Mouse (Mus musculus): Measurements from ENCODE around the gene Tmem150c.

Gene Tmem150c

DNA sequence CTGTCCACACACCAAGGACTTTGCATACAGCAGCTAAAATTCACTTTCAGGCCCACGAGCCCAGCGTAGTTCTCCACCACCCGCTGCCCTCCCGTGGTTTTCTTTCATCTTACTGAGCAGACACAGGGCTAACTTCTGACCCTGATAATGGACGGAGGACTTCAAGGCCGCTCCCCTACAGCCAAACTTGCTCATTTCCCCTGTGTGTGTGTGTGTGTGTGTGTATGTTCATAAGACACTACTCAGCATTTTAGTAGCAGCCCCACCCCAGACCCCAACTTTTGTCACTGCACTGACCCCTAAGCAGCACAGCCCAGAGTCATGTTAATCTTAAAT, at the start of gene Tmem150c:
TSS of gene Tmem150c (minus strand) at position 171 of the 336 bp plus-strand sequence.
- no peak for DNase-seq (ENCODE audit: low spot score in 2 of 2)

DNA sequence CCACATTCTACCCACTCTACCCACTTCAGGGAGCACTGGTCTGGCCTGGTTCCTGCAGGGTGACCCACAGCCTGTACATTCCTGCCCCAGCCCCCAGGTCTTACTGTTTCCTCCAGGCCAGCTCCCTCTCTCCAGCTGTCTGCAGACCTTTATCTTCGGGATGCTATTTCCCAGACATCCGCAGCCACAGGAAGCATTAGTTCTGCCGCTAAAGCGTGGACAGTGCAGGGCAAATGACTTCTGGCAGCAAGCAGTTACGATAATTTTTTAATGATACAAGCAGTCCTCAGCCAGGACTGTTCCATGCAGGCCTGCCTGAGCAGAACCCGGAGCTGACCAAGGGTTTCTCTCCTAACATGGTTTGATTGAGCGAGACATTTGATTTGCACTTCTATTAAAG, 49.5 kb upstream of the Tmem150c start:
- no peak for DNase-seq (ENCODE audit: low spot score in 2 of 2)

DNA sequence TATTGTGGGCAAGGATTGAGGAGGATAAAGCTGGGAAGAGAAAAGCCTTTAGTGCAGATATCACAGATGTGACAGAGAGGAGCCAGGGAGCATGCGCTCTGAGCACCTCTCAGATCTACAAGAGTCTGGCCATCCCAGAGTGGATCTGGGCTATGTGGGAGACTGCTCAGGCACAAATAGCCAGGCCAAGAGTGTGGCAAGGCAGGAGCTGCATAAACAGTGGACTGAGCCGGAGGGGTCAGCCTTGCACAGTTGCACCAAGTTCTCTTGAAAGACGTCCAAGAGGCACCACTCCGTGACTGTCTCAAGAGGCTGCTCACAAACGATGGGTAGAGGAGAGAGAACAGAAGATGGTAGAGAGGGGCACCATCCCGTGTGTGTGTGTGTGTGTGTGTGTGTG, 47.1 kb upstream of the Tmem150c start:
- no peak for DNase-seq (ENCODE audit: low spot score in 2 of 2)

DNA sequence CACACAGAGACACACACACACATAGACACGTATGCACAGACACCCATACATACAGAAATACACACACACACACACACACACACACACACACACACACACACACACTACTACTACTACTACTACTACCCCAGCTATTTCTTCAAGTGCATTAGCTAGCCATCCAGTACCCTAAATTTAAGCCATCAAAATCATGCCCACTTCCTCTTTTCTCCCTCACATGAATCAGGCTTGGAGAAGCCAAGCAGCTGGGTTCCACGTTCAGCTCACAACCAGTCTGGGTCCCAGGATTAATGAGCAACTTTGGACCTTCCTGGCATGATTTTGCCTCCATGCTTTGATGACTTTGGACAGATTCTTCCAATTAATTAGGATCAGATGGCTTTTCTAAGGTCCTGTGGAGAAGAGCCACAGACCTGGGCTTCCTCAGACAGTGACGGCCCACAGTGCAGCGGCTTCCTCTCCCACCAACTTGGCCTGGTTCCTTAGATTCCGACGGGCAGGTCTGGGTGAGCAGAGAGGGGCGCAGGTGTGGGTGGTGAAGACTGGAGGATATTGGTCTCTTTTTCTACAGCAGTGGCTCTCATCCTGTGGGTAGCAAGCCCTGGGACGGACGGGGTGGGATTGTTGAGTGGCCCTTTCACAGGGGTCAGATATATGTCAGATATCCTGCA, 46.0 kb upstream of the Tmem150c start:
- no peak for DNase-seq (ENCODE audit: low spot score in 2 of 2)

DNA sequence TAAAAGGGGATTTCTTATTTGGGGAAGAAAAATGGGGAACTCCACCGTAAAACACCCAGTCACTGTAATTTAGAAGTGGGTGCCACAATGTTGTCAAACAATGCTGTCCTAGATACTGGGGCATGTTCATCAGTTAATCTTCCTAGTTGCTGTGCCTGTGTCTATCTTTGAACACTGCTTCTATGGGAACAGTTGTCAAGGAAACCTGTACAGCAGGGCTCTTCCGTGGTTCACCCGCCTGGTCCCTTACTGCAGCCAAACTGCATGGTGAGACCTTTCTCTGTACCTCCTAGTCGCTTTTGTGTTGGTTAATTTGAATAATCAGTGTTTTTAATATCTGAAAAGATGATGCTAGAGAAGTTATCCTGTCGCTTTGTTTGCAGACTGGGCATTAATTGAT, 41.2 kb upstream of the Tmem150c start:
- DNase-seq (ENCODE audit: low spot score in 2 of 2), result no peak

DNA sequence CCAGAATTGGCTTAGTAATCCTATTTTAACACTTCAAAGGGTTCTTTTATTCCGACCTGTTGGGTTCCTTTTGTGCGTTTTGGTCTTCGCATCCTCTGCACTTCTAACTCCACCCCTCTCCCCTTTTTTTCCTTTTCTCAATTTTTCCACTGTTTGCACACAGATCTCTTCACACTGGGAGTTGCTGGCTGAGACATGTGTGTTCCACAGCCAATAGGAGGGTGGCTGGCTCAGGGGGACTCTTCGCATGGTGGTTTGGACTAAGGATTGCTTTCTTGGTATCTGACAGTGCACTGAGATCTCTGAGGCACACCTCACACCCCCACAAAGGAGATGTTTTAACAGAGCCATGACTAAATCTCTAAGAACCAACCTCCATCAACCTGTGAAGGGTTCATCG, 40.7 kb upstream of the Tmem150c start:
- no peak for DNase-seq (ENCODE audit: low spot score in 2 of 2)

- no peak for DNase-seq (ENCODE audit: low spot score in 2 of 2)
Measured at GRCm38 (mm10) chr5:100199092-100199853, 39.7 kb upstream of the Tmem150c start.

- no peak for DNase-seq (ENCODE audit: low spot score in 2 of 2)
Measured at GRCm38 (mm10) chr5:100197476-100197875, 37.9 kb upstream of the Tmem150c start.

DNA sequence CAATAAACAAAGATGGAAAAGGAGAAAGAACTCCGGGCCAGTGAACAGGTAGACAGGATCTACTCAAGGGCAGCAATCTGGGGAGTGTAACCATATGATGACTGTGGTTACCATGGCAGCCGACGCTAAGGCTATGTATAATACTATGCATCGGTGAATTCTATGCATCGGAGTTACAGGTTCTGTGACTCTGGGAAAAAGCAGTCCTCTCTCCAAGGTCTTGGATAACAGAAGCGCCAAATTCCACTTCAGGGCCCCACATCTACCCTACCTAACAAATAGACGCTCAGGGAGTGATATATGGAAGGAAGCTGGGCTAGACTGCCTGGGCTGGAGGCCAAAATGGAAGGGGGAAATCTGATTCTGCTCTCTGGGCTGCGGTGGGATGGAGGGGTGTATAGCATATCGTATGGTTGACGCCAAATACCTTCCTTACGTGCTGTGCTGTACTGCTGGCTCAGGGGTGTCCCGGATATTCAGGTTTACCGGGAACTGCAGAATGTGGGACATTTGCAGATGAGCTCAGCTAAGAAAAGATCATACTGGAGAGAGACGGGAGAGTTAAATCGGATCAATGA, 37.3 kb upstream of the Tmem150c start:
- DNase-seq (ENCODE audit: low spot score in 2 of 2), result no peak

DNA sequence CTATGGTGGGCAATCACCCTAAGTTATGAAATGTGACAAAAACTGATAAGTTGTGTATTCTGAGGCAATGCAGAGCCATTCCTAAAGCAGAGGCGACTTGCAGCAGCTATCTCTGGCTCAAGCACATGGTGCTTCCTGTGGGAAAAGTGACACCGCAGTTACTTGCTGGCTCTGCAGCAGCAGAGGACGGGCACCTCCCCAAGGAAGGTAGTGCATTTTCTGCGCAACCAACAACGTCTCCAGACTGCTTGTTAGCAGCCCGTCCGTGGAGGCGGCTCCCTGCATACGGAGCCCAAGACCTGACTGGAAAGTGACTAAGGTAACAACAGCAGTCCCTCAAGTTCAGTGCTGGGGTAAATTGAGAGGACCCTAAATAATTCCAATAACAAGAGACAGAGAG, 36.8 kb upstream of the Tmem150c start:
- no peak for DNase-seq (ENCODE audit: low spot score in 2 of 2)

- no peak for DNase-seq (ENCODE audit: low spot score in 2 of 2)
Measured at GRCm38 (mm10) chr5:100191438-100192190, 32.0 kb upstream of the Tmem150c start.

GRCm38 (mm10) chr5:100187035-100187901, 27.7 kb upstream of the Tmem150c start:
- DNase-seq (ENCODE audit: low spot score in 2 of 2), result no peak

DNA sequence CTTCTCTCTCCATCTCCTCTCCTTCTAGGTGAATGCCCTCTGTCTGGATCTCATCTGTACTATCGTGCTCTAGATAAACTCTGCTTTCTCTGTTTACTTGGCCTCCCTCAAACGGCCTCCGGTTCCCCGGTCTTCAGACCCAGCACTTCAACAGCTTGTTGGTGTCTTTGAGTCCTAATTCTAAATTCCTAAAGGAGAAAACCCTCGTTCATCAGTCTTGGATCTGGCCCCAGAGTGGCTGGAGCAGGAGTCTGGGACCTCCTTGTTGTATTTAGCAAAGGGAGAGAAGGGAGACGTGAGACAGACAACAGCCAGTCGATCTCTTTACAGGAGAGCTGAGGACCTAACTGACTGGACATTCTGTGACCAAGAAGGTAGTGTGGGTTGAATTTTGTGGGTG, 27.0 kb upstream of the Tmem150c start:
- DNase-seq (ENCODE audit: low spot score in 2 of 2), result no peak

GRCm38 (mm10) chr5:100185895-100186294, 26.3 kb upstream of the Tmem150c start:
- DNase-seq (ENCODE audit: low spot score in 2 of 2), result no peak

- no peak for DNase-seq (ENCODE audit: low spot score in 2 of 2)
Measured at GRCm38 (mm10) chr5:100181011-100181410, 21.4 kb upstream of the Tmem150c start.

DNA sequence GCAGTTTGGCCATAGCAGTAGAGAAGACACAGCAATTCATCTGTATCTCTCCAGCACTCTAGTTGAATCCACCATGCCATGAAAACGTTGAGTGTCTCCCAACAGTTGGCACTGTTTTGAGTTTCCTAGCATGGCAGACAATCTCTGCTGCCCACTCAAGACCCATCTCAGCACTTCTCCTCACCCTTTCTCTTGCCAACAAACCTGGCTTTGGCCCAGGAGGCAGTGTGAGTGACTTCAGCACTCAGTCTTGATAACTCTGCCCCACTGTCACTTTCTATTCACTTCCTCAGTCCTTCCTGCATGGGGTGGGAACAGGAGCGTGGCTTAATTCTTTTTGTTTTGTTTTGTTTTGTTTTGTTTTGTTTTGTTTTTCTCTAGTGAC, 19.2 kb upstream of the Tmem150c start:
- DNase-seq (ENCODE audit: low spot score in 2 of 2), result no peak

DNA sequence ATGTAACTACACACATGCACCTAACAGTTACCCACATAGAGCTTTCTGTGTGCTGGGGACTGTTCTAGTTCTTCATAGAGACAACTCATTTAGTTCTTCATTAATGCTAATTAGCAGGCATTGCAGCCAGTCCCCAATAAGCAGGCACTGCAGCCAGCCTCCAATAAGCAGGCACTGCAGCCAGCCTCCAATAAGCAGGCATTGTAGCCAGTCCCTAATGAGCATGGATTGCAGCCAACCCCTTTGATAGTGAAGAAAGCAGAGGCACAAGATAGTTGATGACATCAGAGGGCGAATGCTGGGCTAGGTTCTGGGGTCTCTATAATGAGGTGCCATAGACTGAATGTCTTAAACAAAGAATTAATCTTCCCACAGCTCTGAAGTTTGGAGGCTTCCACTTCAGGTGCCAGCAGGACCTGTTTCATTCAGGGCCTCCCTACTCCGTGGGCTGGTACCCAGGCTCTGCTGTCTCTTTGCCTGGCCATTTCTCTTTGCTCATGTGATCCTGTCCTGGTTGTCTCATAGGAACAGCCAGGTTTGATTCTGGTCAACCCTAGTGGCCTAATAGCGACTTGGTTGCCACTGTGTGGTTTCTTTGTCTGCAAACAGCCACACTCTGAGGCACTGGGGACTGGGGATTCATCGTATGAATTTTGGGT, 18.6 kb upstream of the Tmem150c start:
- no peak for DNase-seq (ENCODE audit: low spot score in 2 of 2)

DNA sequence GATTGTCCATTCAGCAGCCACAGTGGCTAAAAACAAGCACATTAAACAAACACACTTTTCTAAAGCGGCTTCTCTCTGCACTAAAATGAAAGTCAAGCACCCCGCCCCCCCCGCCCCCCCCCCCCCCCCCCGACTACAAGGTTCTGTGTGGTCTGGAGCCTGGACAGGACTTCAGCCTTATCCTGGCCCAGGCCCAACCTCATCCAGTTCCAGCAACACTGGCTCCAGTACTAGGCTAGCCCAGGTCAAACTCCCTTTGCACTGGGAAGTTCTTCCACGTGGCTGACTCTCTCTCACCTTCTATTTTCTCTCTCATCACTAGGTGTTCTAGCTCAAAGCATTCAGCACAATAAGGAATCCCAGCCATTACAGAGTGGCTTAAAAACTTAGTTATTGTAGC, 17.9 kb upstream of the Tmem150c start:
- no peak for DNase-seq (ENCODE audit: low spot score in 2 of 2)

DNA sequence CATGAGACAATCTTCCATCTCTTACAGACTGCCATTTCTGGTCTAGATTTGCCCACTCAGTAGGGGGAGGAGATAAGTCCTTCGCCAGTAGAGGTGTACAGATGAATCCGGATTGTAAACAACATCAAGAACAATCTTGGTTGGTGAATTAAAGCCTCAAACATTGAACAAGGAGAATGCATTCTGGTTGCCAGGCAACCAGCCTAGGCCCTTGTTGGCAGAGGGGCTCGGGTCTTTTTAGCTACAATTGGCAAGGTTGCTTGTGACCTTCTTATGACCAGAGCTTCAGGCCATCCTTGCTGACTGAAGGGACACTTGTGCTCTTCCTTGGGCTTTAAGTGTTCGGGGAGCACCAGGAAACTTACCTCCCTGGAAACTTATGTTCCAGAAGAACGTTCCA, 16.5 kb upstream of the Tmem150c start:
- DNase-seq (ENCODE audit: low spot score in 2 of 2), result no peak

DNA sequence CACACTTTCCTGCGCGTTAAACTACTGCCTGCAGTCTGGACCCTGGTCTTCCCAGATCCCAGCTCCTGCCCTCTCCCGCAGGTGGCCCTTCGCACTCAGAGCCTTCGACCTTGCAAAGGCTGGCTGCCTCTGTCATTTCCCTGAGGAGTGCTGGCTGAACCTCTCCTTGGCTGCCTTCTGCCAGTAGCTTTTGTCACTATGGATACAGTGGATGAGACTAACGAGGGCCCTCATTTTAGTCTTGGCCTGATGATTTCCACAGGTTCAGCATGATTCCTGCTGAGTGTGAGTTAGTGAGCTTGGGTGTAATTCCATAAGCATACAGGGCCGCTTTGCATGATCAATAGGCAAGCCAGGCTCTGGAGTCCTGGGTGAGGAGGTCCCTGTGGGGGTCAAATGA, 16.0 kb upstream of the Tmem150c start:
- DNase-seq (ENCODE audit: low spot score in 2 of 2), result no peak

GRCm38 (mm10) chr5:100172104-100172503, 12.5 kb upstream of the Tmem150c start:
- no peak for DNase-seq (ENCODE audit: low spot score in 2 of 2)
